Mouse (Mus musculus) lung, adult 2 months (tissue): Measurements from ENCODE around the gene Utp6.

Experiments used
- CTCF ChIP-seq: fragments of 200-500 bp; IDR thresholded peaks from 2 replicates; pipeline ENCODE4 v1.5.1; 2011; ENCODE audit warnings: mild to moderate bottlenecking, low read length, control low read depth; ENCODE audit not compliant: insufficient read depth
- POLR2A ChIP-seq: fragments of 200-500 bp; IDR thresholded peaks from 2 replicates; pipeline ENCODE4 v1.6.1; 2011; ENCODE audit warnings: low read depth, mild to moderate bottlenecking, control low read depth, low read length, borderline replicate concordance; ENCODE audit errors: extremely low read depth

GRCm38 (mm10) chr11:79922157-79922556 is 40.0 kb downstream of the Utp6 start:
- TF ChIP-seq CTCF = no peak
- no peak for TF ChIP-seq POLR2A
